Mouse (Mus musculus) gastrocnemius, postnatal 14 days (tissue): ENCODE results near the gene Bclaf1. TPM values are rescaled to one million over a fixed set of nuclear protein-coding genes. Genes with fewer than 3 reads are reported as not detected.
A peak's percentile ranks its signal among the peaks of the same experiment; 100 is the strongest.

Experiments
- DNase-seq: peaks from one replicate; pipeline ENCODE4 v3.0.0; 2021; ENCODE audit warnings: mixed read lengths
- intact Hi-C: fragments of 180-260 bp; cut with DNase I; formaldehyde crosslinking; loops from one replicate; pipeline ENCODE4 v1.15.1; 2025; ENCODE audit warnings: low total_unique reads
- total RNA-seq, 2 experiments: library from RNA; stranded (reverse); gene quantifications; 2 replicates each; pipeline ENCODE4 v1.2.3; 2021

Bclaf1 gene
- total RNA-seq, 2 experiments from 2014 or later = 46.4 to 51.7 TPM

DNA sequence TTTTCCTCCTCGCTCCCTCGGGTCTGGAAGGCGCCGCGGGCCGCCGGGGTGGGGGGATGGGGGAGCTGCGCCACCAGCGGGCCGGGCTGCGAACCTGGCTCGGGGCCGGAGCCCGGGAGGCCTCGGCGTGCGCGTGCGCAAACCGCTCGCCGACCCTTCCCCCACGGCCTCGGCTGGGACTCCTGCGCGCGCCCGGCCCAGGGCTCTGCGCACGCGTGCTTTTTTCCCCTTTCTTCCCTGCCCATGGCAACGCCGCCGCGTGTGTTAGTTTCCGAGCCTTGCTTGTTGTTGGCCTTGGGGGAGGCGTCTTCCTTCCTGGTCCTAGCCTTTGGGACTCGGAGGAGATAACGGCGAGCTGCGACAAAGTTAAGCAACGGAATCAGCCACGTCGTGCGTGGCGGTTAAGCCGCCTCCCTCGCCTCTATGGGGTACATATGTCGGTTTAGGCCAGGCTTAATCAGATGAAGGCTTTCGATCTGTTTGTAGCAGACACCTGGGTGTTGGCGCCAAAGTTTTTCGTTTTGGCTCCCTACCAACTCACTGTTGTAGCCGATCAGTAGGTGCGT lies 550 bp downstream of the Bclaf1 start:
- peak; percentile 91 for DNase-seq
- intact Hi-C loops = no loop called here

DNA sequence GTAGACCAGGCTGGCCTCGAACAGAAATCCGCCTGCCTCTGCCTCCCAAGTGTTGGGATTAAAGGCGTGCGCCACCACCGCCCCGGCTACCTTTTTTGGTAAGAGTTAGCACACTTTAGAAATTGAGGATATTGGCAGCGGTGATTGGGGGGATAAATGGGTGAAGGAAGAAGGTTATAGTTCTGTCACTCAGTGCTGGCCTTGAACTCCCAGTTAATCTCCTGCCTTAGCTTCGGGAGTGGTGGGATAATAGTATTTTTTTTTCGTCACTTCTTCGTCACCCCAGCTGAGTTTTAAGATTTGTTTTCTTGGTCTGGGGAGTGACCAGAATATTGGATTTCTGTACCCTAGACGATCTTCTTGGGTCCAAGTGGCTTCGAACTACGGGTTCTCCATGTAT lies 1.2 kb downstream of the Bclaf1 start:
- intact Hi-C loops = no loop called here
- DNase-seq = no peak

DNA sequence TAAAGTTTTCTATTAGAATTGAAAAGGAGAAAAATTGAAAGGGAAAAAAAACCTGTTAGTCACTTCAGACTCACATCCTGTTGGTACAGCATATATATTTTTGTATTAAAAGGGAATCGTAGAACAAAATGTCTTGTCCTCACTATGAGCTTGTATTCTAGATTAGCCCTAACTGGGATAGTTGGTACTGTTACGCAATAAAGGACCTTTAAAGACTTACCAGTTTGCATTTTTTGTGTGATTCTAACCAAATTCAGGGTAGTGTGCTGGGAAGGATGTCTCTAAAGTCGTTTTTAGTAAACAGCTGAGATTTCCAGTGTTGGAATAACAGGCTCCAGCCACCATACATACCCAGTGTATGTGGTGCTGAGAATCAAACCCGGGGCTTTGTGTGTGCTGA lies 1.7 kb downstream of the Bclaf1 start:
- intact Hi-C loops = no loop called here
- DNase-seq = no peak

DNA sequence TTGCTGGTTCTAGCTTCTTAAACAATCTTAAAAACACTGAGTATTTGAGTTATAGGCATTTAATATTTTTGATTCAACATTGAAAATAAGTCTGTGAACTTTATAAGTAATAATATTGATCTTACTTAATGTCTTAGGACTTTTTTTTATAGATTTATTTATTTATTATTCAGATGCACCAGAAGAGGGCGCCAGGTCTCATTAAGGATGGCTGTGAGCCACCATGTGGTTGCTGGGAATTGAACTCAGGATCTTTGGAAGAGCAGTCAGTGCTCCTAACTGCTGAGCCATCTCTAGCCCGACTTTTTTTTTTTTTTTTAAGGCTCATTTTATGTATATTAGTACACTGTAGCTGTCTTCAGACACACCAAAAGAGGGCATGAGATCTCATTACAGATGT lies 2.5 kb downstream of the Bclaf1 start:
- intact Hi-C loops = no loop called here

DNA sequence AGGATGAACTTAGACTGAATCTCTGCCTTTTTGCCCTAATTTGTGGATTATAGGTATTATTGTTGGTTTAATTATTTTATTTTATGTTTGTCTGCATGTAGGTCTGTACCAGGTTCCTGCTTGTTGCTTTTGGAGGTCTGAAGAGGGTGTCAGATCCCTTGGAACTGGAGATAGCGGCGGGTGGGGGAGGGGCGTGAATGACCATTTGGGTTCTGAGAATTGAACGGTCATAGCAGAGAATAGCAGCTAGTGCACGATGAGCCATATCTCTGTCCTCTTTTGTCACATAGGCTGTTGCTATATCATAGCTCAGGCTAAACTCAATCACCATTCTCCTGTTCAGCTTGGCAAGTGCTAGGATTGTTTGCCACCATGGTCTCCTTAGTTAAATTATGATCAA lies 5.2 kb downstream of the Bclaf1 start:
- intact Hi-C loops = no loop called here
- DNase-seq = no peak

More for the DNA sequence above, 2.5 kb downstream of the Bclaf1 start:
- no peak for DNase-seq

DNA sequence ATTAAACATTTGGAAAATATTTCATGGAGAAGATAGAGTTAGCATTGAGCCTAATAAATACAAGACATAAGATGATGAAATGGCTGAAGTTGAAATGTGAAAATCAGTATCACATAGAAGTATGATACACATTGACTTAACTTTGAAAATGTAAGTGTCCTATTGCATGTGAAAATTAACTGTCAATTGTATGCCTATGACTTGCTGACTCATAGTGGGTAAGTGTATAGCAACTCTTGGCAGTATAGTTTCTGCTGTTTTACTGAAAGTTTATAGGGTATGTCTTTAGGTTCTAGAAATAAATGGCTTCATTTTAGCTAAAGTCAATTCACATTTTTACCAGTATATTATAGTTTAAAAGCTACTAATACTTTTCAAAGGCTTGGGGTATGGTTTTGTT lies 14.0 kb downstream of the Bclaf1 start:
- no peak for DNase-seq
- intact Hi-C loops = no loop called here

DNA sequence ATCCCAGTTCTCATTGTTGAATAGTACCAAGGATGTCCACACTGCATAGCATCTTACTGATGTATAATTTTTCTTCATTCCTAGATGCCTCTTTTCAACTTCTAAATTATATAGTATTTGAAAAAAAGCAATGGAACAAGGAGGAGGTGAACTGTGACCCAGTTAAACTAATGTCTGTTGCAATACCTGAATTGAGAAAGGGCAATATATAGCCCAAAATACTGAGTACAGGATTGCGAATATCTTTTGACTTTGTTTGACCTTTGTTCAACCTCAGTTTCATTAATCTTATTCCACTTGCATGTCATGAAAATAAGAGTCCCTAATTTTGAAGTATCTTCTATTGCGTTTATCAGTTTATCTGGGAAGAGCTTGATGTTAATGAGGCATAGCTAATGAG lies 19.0 kb downstream of the Bclaf1 start:
- intact Hi-C loops = no loop called here
- no peak for DNase-seq

DNA sequence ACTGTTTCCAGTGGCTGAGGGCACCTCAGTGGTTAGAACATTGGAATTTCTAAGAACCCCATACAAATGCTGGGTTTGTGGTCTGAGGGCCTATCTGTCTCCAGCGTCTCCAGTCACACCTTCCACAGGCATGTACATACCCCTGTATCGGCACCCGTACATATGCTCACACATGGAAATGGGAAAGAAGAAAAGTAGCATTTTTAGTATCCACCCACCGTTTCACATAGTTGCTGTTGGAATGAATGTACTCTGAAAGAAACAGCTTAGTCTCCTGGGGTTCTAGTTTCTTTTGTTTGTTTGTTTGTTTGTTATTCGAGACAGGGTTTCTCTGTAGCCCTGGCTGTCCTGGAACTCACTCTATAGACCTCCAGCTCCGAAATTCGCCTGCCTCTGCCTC lies 25.6 kb downstream of the Bclaf1 start:
- DNase-seq = no peak
- intact Hi-C loops = no loop called here

DNA sequence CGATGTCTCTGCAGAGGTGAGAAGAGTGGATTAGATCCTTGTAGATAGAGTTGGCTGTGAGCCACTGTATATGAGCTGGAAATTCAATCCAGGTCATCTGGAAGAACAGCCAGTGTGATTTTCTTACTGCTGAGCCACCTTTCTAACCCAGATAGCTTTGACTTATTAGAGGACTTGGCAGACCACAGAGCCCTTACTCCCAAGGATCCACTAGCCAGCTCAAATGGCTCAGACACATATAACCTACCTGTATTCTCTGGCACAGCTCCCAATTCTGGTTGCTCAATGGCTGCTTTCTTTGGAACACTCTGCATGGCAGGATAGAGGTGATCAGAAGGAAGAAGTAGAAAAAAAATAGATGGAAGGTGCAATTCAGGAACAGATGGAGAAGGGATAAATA lies 33.5 kb downstream of the Bclaf1 start:
- intact Hi-C loops = no loop called here
- no peak for DNase-seq

DNA sequence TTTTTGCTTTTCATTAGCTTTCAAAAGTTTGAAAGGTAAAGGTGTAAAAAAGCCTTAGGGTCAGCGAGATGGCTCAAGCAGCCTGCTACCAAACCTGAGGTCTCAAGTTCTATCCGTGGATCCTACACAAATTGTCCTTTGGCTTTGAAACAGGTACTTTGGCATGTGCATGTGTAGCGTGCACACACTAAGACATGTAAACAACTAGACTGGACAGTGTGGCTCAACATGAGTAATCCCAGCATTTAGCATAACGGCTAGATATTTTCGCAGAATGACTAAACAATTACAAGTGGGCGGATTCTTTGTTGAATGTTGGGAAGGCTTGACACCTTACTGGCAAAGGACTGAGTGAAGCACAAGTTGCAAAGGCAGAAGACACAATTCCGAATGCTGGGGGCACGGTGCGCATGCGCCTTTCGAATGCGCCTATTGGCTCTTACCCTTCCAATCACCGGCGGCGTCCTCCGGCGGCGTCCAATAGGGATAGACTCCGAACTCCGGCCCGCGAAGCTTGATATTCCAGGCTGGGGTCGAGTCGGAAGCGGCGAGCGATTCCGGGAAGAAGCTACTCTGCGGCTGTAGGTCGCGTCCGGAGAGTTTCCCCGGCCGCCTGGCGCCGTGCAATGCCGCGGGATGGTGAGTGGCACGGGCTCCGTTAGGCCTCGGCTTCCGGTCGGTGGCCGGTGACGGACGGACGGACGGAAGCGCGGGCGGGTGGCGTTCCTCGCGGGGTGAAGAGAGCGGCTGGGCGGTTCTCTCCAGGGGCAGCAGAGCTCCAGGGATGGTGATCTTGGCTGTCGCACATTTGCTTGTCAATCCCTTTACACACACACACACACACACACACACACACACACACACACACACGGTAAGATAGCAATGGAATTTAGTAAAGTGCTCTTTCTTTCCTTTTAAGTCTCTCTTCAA lies 35.3 kb downstream of the Bclaf1 start, which contains the start of gene Mtfr2:
Gene Mtfr2, plus strand, starts transcription at position 486 of the 930 bp plus-strand sequence.
- peak; percentile 93 for DNase-seq
- intact Hi-C loops = no loop called here

DNA sequence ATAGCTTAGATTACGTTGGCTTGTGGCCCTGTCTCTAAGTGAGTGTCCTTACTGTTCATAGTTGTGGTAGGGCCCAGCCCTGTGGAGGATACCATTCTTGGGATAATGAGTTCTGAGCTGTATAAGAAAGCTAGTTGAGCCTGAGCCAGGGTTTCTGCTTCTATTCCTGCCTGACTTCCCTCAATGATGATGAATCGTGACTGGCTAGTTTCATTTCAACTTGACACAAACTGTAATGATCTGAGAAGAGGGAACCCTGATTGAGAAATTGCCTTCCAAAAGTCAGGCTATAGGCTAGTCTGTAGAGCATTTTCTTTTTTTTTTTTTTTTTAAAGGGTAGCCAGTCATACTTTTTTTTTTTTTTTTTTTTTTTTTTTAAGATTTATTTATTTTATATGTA lies 36.6 kb downstream of the Bclaf1 start:
- DNase-seq = no peak
- intact Hi-C loops = no loop called here

DNA sequence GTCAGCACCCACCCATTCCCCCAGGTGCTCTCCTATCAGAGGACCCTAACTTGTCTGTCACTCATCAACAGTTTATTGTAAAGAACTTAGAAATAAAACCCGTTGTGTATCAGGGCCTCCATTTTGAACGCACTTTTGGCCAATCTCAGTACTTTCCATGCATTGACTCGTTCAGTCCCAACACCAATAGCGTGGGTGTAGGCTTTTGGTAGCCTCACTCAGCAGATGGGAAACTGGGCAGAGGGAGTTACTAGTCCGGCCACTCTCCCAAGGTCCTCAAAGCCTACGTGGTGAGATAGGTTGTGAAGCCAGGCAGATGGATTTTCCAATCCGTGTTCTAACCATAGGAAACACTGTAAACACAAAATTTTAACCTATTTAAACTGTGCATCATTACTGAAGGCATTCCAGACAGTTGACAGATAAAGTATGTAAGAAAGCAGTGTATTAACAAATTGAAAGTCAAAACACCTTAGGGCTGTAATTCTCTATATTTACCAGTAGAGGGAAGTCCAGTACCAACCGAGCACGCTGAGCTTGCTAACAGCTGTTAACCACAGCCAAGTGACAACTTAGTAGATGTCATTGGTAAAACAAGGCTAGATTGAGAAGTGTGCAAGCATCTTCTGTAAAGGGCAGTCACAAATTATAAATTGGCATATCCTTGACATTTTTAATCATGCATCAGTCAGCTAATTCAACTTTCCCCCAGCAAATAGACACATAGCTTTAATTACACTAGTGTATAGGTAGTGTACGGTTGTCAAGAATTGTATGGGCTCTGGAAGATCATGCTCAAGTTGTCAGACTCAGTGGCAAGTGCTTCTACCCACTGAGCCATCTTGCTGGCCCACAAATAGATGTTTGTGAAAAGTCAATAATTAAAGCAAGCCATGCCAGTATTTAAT lies 49.5 kb downstream of the Bclaf1 start:
- no peak for DNase-seq
- intact Hi-C loops = loop anchor here (5.0 kb wide), 1 partner anchor 566 kb away; no protein-coding TSS in a partner anchor

DNA sequence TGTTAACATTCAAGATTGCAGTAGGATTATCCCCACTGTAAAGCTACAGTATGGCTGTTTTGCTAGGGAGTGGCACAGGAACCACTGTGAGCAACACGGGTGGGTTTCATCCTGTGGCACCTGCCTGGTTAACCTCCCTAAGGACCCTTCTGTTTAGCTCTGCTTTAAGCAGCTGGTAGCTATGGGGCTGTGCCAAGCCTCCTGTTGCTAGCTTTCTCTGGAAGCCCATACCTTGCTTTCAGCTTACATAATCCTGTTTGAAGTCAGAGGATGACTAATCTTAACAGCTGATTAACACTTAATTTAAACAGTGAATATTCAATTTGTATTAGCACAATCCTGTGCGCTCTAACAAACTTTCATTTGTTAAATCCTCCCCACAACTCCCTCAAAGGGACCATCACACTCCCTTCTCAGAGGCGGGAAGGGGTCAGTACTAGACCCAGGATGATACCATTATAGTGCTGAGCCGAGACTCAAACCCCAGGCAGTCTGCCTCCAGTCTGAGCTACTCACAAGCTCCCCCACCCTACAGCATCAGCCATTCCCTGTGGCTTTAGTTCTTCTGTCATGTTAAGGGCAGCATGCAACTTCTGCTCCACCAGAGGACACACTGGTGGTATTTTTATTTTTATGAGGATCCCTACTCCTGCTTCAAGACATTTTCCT lies 50.3 kb downstream of the Bclaf1 start:
- intact Hi-C loops = loop anchor here (5.0 kb wide), 1 partner anchor 565 kb away; no protein-coding TSS in a partner anchor
- DNase-seq = no peak

DNA sequence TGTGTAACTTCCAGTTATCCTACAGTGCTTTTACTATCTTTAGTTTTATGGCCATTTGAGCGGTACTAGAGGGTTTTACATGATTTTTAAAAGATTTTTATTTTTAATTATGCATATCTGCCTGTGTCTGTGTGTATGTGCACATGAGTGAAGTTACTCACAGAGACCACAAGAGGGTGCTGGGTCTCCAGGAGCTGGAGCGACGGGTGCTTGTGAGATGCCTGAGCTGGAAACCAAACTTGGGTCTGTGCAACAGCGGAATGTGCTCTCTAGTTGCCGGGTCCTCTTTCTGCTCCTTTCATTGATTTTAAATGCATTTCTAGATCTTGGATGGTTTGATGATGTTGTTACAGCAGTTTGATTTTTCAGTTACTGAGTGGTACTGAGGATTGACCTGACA lies 59.8 kb downstream of the Bclaf1 start:
- DNase-seq = no peak
- intact Hi-C loops = no loop called here

DNA sequence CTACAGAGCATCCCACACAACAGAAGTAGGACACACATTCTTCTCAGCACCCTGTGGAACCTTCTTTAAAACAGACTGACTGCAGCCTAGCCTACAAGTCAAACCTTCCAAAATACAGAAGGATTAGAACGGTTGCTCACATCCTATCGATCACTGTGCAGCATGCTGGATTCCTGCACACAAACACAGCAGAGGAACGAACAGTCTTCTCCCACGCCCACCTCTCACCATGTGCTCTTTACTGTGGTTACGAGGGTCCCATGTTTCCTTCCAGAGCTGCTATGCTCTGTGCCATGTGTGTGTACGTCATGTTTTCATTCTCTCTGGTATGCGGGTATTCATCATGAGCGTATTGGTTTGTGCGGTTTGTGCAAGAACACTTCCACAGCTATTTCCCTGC lies 65.4 kb downstream of the Bclaf1 start:
- DNase-seq = no peak
- intact Hi-C loops = no loop called here

DNA sequence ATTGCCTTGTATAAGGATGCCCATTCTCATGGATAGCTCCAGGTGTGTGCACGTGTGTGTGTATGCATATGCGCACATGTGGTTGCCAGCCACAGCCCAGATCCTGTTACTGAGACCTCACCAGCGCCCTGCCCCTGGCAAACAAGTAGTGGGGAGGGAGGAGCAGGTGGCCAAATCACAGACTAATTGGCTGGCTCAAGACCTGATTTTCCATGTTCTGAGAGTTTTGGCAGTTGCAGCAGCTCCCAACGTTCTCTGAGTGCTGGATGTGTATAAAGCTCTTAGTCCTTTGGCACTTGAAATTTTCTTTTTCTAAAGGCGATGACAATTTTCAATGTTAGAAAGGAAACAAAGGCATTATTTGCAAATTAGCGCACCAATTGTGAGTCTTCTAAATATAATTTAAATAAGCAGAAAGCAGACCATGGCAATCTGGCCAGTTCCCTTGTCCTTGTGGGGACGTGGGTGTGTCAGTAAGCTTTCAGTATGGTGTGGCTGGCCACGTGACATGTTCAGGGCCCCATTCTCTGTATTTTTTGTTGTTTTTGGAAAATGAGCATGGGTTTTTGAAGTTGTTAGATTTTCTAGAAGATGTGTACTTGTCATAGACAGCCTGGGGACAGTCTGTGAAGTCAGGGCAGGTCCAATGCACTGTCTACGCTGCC lies 66.9 kb downstream of the Bclaf1 start:
- intact Hi-C loops = no loop called here
- peak; percentile 29 for DNase-seq

DNA sequence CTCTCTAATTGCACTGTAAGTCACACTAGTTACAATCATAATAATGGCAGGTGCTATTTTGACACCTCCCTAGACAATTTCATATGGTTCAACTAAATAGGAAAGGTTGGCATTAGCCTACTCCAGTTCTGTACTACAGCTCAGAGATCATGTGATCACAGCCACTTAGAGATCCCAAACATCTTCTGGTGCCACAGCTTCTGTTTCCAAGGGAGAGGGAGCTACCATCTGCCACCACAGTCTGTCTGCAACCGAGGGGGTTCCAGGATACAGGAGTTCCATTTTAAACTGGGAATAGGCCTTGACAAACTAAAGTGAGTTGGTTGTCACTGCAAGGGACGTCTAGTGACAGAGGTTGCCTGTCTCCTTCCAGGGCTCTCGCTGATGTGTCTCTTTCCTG lies 68.5 kb downstream of the Bclaf1 start:
- no peak for DNase-seq
- intact Hi-C loops = no loop called here

DNA sequence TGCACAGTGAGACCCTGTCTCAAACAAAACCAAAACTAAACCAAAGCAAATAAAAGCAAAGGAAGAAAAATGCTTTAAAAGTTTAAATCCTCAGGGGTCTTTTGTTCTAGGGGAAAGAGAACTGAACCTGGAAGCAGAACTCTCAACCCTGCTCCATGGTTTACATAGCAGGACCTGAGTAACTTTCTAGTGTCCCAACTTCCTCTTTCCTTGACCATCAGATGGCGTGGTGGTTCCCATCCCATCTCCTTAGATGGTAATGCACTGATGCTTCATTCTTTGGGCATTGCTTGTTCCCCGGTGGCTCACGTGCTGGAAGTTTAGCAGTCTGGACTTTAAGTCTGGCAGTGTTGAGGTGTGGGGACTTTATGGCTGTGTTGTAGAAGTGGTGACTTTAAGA lies 69.1 kb downstream of the Bclaf1 start:
- DNase-seq = no peak
- intact Hi-C loops = no loop called here

DNA sequence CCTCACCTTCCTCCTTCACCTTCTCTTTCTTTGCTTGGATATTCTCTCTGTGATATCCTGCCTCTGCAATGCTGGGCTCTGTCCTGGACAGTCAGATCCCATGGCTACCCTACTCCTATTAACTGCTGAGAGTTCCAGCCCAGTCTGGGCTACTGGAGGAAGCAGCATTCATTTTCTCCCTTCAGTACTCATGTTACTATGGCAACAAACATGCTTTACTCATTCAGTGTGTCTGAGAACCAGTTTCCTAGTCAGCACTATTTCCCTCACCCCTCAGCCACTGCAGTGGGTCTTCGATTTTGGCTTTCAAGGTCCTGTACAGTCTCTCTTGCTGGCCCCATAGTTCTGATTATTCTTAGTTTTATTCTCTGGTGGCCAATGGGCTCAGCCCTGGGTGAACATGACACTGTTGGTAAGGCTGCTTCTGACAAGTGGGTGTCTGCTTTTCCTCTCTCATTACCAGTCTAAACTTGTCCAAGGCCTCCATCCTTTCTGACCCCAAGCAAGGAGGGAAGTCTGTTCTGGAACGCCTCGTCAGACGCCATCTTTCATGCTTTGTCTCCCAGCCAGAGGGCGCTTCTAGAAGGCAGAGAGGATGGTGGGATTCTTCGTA lies 70.6 kb downstream of the Bclaf1 start:
- intact Hi-C loops = no loop called here
- DNase-seq = no peak
